Mouse (Mus musculus): ENCODE measurements at regions not wholly inside any gene's neighbourhood (a gene's known extent, or its start where the extent isn't known, plus 50 kb on each side); places are given as distances from the start of the nearest gene placed in this dataset.

GRCm38 (mm10) chr9:51593707-51594106 is 171.4 kb upstream of the Arhgap20 start:
- Histone ChIP-seq H3K4me1 (ENCODE audit: control insufficient read depth, insufficient read depth, low read length) (no peaks in the 10 kb centered on the region), H3K27me3 (replicated peaks; ENCODE audit: control insufficient read depth, insufficient read depth, low read length) (no peaks in the 10 kb centered on the region), H3K9me3 (ENCODE audit: control insufficient read depth, low read length) (no peaks in the 10 kb centered on the region), H3K4me2 (ENCODE audit: low read depth, low read length) (no peak overlapping the region), H3K27ac (ENCODE audit: low read length) (no peak overlapping the region), H3K9ac (ENCODE audit: low read depth, low read length) (no peak overlapping the region), H3K4me3 (ENCODE audit: low read length) (no peak overlapping the region), H3K36me3 (ENCODE audit: control insufficient read depth, insufficient read depth, low read length) (no peaks in the 10 kb centered on the region)
- WGBS: 38% methylated on average over 3 of the region's 3 CpGs
- ATAC-seq: no peak

GRCm38 (mm10) chr9:51598706-51599105 is 166.4 kb upstream of the Arhgap20 start:
- H3K4me1 ChIP-seq (ENCODE audit: control insufficient read depth, insufficient read depth, low read length): no peaks in the 10 kb centered on the region
- H3K9me3 ChIP-seq (ENCODE audit: control insufficient read depth, low read length): no peaks in the 10 kb centered on the region
- no peak overlapping the region for H3K4me2 ChIP-seq (ENCODE audit: low read depth, low read length)
- no peak overlapping the region for H3K9ac ChIP-seq (ENCODE audit: low read depth, low read length)
- H3K36me3 ChIP-seq (ENCODE audit: control insufficient read depth, insufficient read depth, low read length): no peaks in the 10 kb centered on the region
- H3K27me3 ChIP-seq (replicated peaks; ENCODE audit: control insufficient read depth, insufficient read depth, low read length): no peaks in the 10 kb centered on the region
- 61% methylated on average over 2 of the region's 2 CpGs for WGBS
- no peak overlapping the region for H3K4me3 ChIP-seq (ENCODE audit: low read length)
- no peak for ATAC-seq
- H3K27ac ChIP-seq (ENCODE audit: low read length): no peak overlapping the region

GRCm38 (mm10) chr9:51608158-51608557 is 157.0 kb upstream of the Arhgap20 start:
- H3K36me3 ChIP-seq (ENCODE audit: control insufficient read depth, insufficient read depth, low read length): no peaks in the 10 kb centered on the region
- 72% methylated on average over 1 of the region's 1 CpGs for WGBS
- no peaks in the 10 kb centered on the region for H3K4me1 ChIP-seq (ENCODE audit: control insufficient read depth, insufficient read depth, low read length)
- no peak overlapping the region for H3K4me3 ChIP-seq (ENCODE audit: low read length)
- no peak for ATAC-seq
- no peak overlapping the region for H3K9ac ChIP-seq (ENCODE audit: low read depth, low read length)
- H3K4me2 ChIP-seq (ENCODE audit: low read depth, low read length): no peak overlapping the region
- no peak overlapping the region for H3K27ac ChIP-seq (ENCODE audit: low read length)
- H3K27me3 ChIP-seq (replicated peaks; ENCODE audit: control insufficient read depth, insufficient read depth, low read length): no peaks in the 10 kb centered on the region
- no peaks in the 10 kb centered on the region for H3K9me3 ChIP-seq (ENCODE audit: control insufficient read depth, low read length)

- Histone ChIP-seq H3K36me3 (ENCODE audit: control insufficient read depth, insufficient read depth, low read length) (no peaks in the 10 kb centered on the region), H3K27me3 (replicated peaks; ENCODE audit: control insufficient read depth, insufficient read depth, low read length) (no peaks in the 10 kb centered on the region), H3K27ac (ENCODE audit: low read length) (no peak overlapping the region), H3K4me3 (ENCODE audit: low read length) (no peak overlapping the region), H3K4me1 (ENCODE audit: control insufficient read depth, insufficient read depth, low read length) (no peaks in the 10 kb centered on the region), H3K4me2 (ENCODE audit: low read depth, low read length) (no peak overlapping the region), H3K9ac (ENCODE audit: low read depth, low read length) (no peak overlapping the region), H3K9me3 (ENCODE audit: control insufficient read depth, low read length) (no peaks in the 10 kb centered on the region)
- ATAC-seq: no peak
- WGBS: 85% methylated on average over 6 of the region's 6 CpGs
Observed at GRCm38 (mm10) chr9:51608697-51609456, 156.3 kb upstream of the Arhgap20 start.

- no peaks in the 10 kb centered on the region for H3K9me3 ChIP-seq (ENCODE audit: control insufficient read depth, low read length)
- no peaks in the 10 kb centered on the region for H3K27me3 ChIP-seq (replicated peaks; ENCODE audit: control insufficient read depth, insufficient read depth, low read length)
- H3K4me1 ChIP-seq (ENCODE audit: control insufficient read depth, insufficient read depth, low read length): no peaks in the 10 kb centered on the region
- 87% methylated on average over 4 of the region's 4 CpGs for WGBS
- H3K4me2 ChIP-seq (ENCODE audit: low read depth, low read length): no peak overlapping the region
- H3K36me3 ChIP-seq (ENCODE audit: control insufficient read depth, insufficient read depth, low read length): no peaks in the 10 kb centered on the region
- no peak overlapping the region for H3K4me3 ChIP-seq (ENCODE audit: low read length)
- H3K27ac ChIP-seq (ENCODE audit: low read length): no peak overlapping the region
- no peak overlapping the region for H3K9ac ChIP-seq (ENCODE audit: low read depth, low read length)
- ATAC-seq: no peak
Observed at GRCm38 (mm10) chr9:51626156-51626555, 139.0 kb upstream of the Arhgap20 start.

GRCm38 (mm10) chr9:51636097-51636496 is 129.0 kb upstream of the Arhgap20 start:
- H3K4me3 ChIP-seq (ENCODE audit: low read length): no peak overlapping the region
- ATAC-seq: no peak
- H3K27me3 ChIP-seq (replicated peaks; ENCODE audit: control insufficient read depth, insufficient read depth, low read length): no peaks in the 10 kb centered on the region
- H3K9me3 ChIP-seq (ENCODE audit: control insufficient read depth, low read length): no peaks in the 10 kb centered on the region
- no peak overlapping the region for H3K9ac ChIP-seq (ENCODE audit: low read depth, low read length)
- no peaks in the 10 kb centered on the region for H3K36me3 ChIP-seq (ENCODE audit: control insufficient read depth, insufficient read depth, low read length)
- H3K27ac ChIP-seq (ENCODE audit: low read length): no peak overlapping the region
- H3K4me2 ChIP-seq (ENCODE audit: low read depth, low read length): no peak overlapping the region
- no peaks in the 10 kb centered on the region for H3K4me1 ChIP-seq (ENCODE audit: control insufficient read depth, insufficient read depth, low read length)
- WGBS: 85% methylated on average over 2 of the region's 2 CpGs

GRCm38 (mm10) chr9:51636559-51637127 is 128.5 kb upstream of the Arhgap20 start:
- 88% methylated on average over 1 of the region's 1 CpGs for WGBS

GRCm38 (mm10) chr9:51637131-51637920 is 127.8 kb upstream of the Arhgap20 start:
- Histone ChIP-seq H3K9me3 (ENCODE audit: control insufficient read depth, low read length) (no peaks in the 10 kb centered on the region), H3K36me3 (ENCODE audit: control insufficient read depth, insufficient read depth, low read length) (no peaks in the 10 kb centered on the region)
- no peak for ATAC-seq

More at GRCm38 (mm10) chr9:51636559-51637127, 128.5 kb upstream of the Arhgap20 start:
- H3K4me3 ChIP-seq (ENCODE audit: low read length): no peak overlapping the region
- no peak overlapping the region for H3K27ac ChIP-seq (ENCODE audit: low read length)
- no peak overlapping the region for H3K9ac ChIP-seq (ENCODE audit: low read depth, low read length)
- no peaks in the 10 kb centered on the region for H3K9me3 ChIP-seq (ENCODE audit: control insufficient read depth, low read length)
- no peaks in the 10 kb centered on the region for H3K4me1 ChIP-seq (ENCODE audit: control insufficient read depth, insufficient read depth, low read length)
- H3K4me2 ChIP-seq (ENCODE audit: low read depth, low read length): no peak overlapping the region
- H3K36me3 ChIP-seq (ENCODE audit: control insufficient read depth, insufficient read depth, low read length): no peaks in the 10 kb centered on the region
- ATAC-seq: no peak
- no peaks in the 10 kb centered on the region for H3K27me3 ChIP-seq (replicated peaks; ENCODE audit: control insufficient read depth, insufficient read depth, low read length)

GRCm38 (mm10) chr9:51641706-51642105 is 123.4 kb upstream of the Arhgap20 start:
- Histone ChIP-seq H3K9ac (ENCODE audit: low read depth, low read length) (no peak overlapping the region), H3K27me3 (replicated peaks; ENCODE audit: control insufficient read depth, insufficient read depth, low read length) (no peaks in the 10 kb centered on the region), H3K27ac (ENCODE audit: low read length) (no peak overlapping the region), H3K36me3 (ENCODE audit: control insufficient read depth, insufficient read depth, low read length) (no peaks in the 10 kb centered on the region), H3K4me1 (ENCODE audit: control insufficient read depth, insufficient read depth, low read length) (no peaks in the 10 kb centered on the region), H3K9me3 (ENCODE audit: control insufficient read depth, low read length) (no peaks in the 10 kb centered on the region), H3K4me3 (ENCODE audit: low read length) (no peak overlapping the region), H3K4me2 (ENCODE audit: low read depth, low read length) (no peak overlapping the region)
- ATAC-seq: no peak
- 73% methylated on average over 4 of the region's 4 CpGs for WGBS

More at GRCm38 (mm10) chr9:51637131-51637920, 127.8 kb upstream of the Arhgap20 start:
- Histone ChIP-seq H3K9ac (ENCODE audit: low read depth, low read length) (no peak overlapping the region), H3K27me3 (replicated peaks; ENCODE audit: control insufficient read depth, insufficient read depth, low read length) (no peaks in the 10 kb centered on the region), H3K4me2 (ENCODE audit: low read depth, low read length) (no peak overlapping the region), H3K4me1 (ENCODE audit: control insufficient read depth, insufficient read depth, low read length) (no peaks in the 10 kb centered on the region), H3K4me3 (ENCODE audit: low read length) (no peak overlapping the region), H3K27ac (ENCODE audit: low read length) (no peak overlapping the region)
- 44% methylated on average over 6 of the region's 6 CpGs for WGBS
